Mouse (Mus musculus) monocyte, adult 5-6 weeks (primary cell): ENCODE results near the gene Gjc1. TPM values are rescaled to one million over a fixed set of nuclear protein-coding genes. Genes with fewer than 3 reads are reported as not detected.

ENCODE experiments used
- ATAC-seq: fragments of 153-309, 156-312 bp; replicated peaks from 2 replicates; pipeline ENCODE4 v1.8.0; 2017; ENCODE audit warnings: mild to moderate bottlenecking; ENCODE audit not compliant: low TSS enrichment, insufficient number of reproducible peaks, severe bottlenecking, poor library complexity, low FRiP score
- total RNA-seq: library from RNA; stranded (forward); fragments of 200-1000, 200-491, 200-594 nt; gene quantifications from 3 replicates; pipeline ENCODE4 v1.2.3, GENCODE M21; 2017

Gjc1 gene
- not detected in 3 replicates for total RNA-seq

DNA sequence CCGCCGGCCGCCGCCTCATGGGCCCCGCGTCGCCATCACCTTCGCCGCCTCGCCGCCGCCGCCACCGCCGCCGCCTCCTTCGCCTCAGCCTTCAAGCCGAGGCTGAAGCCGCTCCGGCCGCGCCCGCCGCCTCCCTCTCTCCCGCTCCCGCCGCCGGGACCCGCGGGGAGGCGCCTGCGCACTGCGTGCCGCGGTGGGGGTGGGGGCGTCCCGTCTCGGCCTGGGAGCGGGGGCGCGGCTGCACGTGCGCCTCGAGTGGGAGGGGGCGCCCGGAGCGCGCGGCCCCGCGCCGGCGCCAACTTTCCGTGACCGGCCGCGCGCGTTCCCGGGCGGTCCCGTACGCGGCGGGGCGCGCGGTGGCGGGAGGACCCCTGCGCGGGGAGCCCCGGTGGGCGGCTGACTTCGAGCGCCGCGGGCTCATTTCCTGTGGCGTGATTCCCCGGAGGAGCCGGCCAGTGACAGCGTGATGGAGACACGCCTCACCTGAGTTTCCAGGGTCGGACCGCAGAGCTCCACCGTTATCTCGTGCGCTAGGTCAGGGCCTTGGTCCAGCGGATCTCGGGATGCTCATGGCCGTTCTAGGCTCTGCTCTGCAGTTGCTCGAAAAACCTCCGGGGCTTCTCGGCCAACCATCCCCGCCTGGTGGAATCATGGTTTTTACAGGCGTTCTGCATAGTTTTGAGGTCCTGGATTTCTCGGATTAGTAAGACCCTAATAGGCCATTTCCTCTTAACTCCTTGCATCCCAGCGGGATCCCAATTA lies at the start of gene Gjc1:
Gene Gjc1 (minus strand): TSS at position 680 of the 762 bp plus-strand sequence.
- no peak for ATAC-seq

- no peak; the same call in 1 of the 2 replicates for ATAC-seq
These were observed 44.8 kb upstream of the Gjc1 start for GRCm38 (mm10) chr11:102864272-102864671.

DNA sequence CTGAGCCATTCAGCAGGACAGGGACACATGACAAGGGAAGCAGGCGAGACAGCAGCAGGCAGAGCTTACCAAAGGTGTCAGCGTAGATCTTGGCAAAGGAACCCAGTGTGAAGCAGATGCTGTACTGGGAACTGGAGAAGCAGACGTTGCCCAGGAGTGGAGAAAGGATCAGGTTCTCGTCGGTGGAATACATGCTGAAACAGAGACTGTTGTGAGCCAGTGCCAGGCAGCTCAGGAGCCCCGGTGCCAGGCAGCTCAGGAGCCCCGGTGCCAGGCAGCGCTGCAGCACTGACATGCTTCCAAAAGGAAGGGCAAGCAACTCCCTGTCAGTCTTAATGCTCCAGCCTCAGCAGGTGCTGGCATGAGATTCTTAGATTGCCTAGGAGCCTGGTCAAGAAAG lies 40.4 kb upstream of the Gjc1 start:
- ATAC-seq: no peak

- ATAC-seq: no peak
These were observed 39.5 kb upstream of the Gjc1 start for GRCm38 (mm10) chr11:102858951-102859350.

- ATAC-seq: no peak
These were observed 36.4 kb upstream of the Gjc1 start for GRCm38 (mm10) chr11:102855941-102856340.

DNA sequence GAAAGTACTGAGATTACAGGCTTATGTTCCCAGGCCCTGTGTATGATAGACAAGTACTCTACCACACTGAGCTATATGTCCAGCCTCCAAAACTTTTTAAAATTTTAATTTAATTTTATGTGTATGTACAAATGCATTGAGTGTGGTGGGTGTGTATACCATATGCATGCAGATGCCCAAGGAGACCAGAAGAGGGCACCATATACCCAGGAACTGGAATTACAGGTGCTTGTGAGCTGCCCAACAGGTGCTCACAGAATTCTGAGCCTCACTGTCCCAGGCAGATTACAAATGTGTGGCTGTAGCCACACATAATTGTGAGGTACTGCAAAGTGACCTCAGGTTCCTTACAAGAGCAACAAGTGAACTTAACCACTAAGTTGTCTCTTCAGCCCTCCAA lies 34.3 kb upstream of the Gjc1 start:
- no peak for ATAC-seq

DNA sequence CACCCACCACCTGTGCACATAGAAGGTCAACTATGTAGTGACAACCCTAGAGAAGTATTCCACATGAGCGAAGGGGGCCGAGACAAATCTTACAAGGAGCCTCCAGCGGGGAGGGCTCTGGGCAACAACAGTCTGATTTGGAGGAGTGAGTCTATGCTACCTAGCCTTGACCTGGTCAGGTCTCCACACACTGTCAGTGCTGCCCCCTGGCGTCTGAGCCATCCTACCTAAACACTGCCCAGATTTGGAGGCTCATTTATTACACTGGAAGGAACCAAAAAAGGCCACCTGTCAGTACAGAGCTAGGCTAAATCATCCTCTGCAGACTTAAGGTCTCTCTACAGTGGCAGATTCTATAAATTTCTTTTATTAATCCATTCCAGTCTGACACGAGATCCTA lies 32.4 kb upstream of the Gjc1 start:
- ATAC-seq: no peak; the same call in 1 of the 2 replicates

DNA sequence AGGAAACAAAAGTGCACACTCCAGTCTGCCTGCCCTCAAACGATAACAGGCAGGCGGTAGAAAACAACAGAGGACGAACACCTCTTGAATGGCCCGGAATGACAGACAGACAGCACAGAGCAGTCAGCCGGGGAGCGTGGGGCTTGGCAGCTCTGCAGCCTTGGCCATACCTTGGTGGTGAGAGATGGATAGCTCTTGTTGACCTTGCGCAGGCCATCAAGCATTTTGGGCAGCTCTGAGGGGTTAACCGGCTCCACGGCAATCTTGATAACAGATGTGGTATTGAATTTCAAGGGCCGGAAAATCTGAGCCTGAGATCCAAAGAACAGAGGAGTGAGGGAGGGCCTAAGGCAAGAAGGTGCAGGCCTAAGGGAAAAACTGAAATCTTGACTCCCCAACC lies 26.4 kb upstream of the Gjc1 start:
- no peak for ATAC-seq

GRCm38 (mm10) chr11:102838616-102839150 lies 19.2 kb upstream of the Gjc1 start:
- ATAC-seq: no peak

DNA sequence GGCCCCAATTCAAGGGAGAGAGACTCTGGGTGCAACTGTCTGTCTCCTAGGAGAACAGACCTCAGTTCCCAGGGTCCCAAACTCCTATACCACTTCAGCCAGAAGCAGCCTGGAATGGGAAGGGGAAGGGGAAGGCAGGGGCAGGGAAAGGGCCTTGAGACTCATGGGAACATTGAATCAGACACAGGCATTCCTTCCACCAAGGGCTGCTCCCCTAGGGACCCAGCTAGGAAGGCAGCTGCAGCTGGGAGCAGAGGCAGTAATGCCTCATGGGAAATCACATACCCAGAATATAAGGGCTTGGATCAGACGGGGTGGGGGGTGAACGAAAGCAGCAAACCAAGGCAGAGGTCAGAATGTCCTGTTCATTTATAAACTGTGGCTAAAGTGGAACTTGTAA lies 18.6 kb upstream of the Gjc1 start:
- no peak for ATAC-seq

GRCm38 (mm10) chr11:102837385-102837784 lies 17.9 kb upstream of the Gjc1 start:
- ATAC-seq: no peak

- ATAC-seq: no peak
These were observed 16.6 kb upstream of the Gjc1 start for GRCm38 (mm10) chr11:102836146-102836545.

GRCm38 (mm10) chr11:102835549-102835948 lies 16.0 kb upstream of the Gjc1 start, which contains the start of gene Higd1b:
Gene Higd1b, plus strand, starts transcription at chr11:102835849.
- ATAC-seq: no peak

DNA sequence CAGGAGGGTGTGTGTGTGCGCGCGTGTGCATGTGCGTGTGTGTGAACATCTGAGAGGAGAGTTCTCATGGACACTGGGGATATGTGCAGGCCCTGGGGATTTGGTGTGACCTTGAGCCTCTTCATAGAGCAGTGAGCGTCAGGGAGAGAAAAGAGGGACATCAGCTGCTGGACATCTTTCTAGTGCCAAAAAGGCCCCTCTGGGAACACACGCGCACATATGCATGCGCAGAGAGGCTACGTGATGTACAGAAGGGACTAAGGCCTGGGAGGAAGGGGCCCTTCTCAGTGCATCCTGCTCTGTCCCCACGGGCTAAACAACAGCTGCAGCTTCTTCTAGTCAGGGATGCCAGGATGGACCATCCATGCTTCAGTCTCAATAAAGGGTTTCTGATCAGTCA lies 14.7 kb upstream of the Gjc1 start:
- ATAC-seq: no peak

DNA sequence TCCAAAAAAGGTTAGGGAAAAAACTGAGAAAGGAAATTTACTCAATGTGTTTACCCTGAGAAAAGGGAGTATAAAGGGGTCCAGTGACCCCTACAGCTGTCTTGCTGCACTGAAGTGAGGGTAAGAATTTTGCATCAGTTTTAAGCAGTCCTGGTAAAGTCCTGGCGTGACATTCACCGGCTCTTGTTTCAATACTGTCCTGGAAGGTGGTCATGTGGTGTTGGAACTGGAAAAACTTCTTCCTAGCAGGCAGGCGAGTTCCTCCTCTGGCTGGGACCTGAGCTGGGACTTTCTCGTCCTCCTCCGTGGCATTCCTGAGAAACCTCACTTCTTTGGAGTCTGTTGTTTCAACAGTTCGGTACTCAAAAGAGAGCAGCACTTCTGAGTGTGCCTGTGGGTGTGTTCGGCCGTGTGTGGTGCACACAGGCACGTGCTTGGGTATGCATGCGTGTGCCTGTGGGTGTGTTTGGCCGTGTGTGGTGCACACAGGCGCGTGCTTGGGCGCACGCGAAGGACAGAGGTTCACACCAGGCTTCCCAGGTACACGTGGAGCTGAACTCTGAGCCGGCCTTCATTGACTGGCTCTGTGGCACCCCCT lies 13.3 kb upstream of the Gjc1 start:
- no peak for ATAC-seq

- no peak for ATAC-seq
These were observed 10.8 kb upstream of the Gjc1 start for GRCm38 (mm10) chr11:102830276-102830675.

- no peak for ATAC-seq
These were observed 7.6 kb upstream of the Gjc1 start for GRCm38 (mm10) chr11:102827097-102827496.

- no peak for ATAC-seq
These were observed 7.0 kb upstream of the Gjc1 start for GRCm38 (mm10) chr11:102826476-102826875.

- ATAC-seq: no peak
These were observed 1.7 kb upstream of the Gjc1 start for GRCm38 (mm10) chr11:102821231-102821630.

DNA sequence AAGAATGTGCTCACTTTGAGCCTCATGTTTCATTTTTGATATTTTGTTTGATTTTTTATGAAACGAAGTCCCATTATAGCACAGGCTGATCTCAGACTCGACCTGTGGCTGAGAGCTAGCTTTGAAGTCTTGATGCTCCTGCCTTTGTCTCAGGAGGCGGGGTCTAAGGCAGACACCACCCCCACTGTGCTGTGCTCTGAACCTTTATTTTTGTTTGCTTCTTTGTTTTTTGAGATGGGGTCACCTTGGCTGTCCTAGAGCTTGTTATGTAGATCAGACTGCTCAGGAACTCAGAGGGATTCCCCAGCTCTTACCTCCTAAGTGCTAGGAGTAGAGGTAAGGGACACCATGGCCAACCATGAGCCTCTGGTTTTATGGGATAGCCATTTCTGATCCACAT lies 932 bp upstream of the Gjc1 start:
- ATAC-seq: no peak
